37 mouse cellular contexts compared by ENCODE assay signal in the genomic region with DNA sequence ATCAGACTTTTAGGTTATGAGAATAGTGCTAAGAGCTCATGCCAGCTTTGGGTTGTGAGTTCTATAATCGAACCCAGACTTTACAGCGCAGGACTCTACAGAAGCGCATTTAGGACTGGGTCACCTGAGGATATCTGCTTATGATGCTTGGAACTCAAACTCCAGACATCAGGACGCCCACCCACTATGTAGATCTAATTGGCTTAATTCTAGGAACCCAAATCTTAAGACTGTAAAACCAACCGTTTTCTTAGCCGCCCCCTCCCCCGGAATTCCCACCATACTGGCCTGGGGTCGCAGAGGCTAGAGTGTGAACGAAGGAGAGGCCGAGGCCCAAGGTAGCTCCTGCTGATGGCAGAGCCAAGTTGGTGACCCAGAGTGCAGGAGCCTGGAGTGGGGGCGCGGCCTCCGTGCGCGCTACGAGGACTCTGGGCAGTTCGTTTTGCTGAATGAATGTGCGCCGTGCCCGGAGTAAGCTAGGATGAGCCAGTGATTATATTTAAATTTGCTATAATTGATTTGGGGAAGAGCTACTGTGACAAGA. TPM values are rescaled to one million over a fixed set of nuclear protein-coding genes. Genes with fewer than 3 reads are reported as not detected.
DNase-seq lines count a peak whose midpoint lies in the region; ATAC-seq lines count a peak whose summit lies in the region.
"Had no signal": no experiment of that assay in that cellular context is flagged by ENCODE, and none has a peak within 500 bp of the region (broad histone marks: within the 10 kb centered on the region; RNA-seq: fewer than 3 reads in every experiment).

No protein-coding gene starts in this region.

- H3K4me1 ChIP-seq in heart, embryonic 10.5 days: peaks cover 21% of the 10 kb centered on the region
- H3K4me1 ChIP-seq in neural tube, embryonic 15.5 days: peaks cover 8% of the 10 kb centered on the region
- peaks cover 12% of the 10 kb centered on the region for H3K4me1 ChIP-seq in kidney, embryonic 15.5 days

- no peaks in the 10 kb centered on the region for H3K36me3 ChIP-seq in heart, embryonic 10.5 days
- no peaks in the 10 kb centered on the region for H3K36me3 ChIP-seq in neural tube, embryonic 15.5 days
- no peaks in the 10 kb centered on the region for H3K36me3 ChIP-seq in kidney, embryonic 15.5 days
- H3K36me3 ChIP-seq: embryonic facial prominence, embryonic 12.5 days; heart, embryonic 12.5 days; liver, embryonic 12.5 days; neural tube, embryonic 12.5 days had no signal

- WGBS in heart, embryonic 10.5 days: 4% methylated on average over 20 of the region's 20 CpGs
- 4% methylated on average over 20 of the region's 20 CpGs for WGBS in neural tube, embryonic 15.5 days
- WGBS in kidney, embryonic 15.5 days: 1% methylated on average over 20 of the region's 20 CpGs

- ATAC-seq in neural tube, embryonic 15.5 days (ENCODE audit: low FRiP score): no peak
- ATAC-seq in kidney, embryonic 15.5 days (replicated peaks; ENCODE audit: low FRiP score): no peak
- ATAC-seq: CD4-positive, CD25-positive, alpha-beta regulatory T cell, adult 4 months; inflammation-experienced regulatory T-cells, adult 6 months; liver, embryonic 12.5 days; liver, postnatal 0 days; midbrain, embryonic 16.5 days had no signal

- peaks cover 100% of the 10 kb centered on the region for H3K27me3 ChIP-seq in heart, embryonic 10.5 days (ENCODE audit: insufficient read depth, poor library complexity, severe bottlenecking)
- H3K27me3 ChIP-seq in neural tube, embryonic 15.5 days (replicated peaks): peaks cover 93% of the 10 kb centered on the region
- H3K27me3 ChIP-seq in kidney, embryonic 15.5 days: peaks cover 99% of the 10 kb centered on the region

- no peak overlapping the region for H3K9ac ChIP-seq in neural tube, embryonic 15.5 days (replicated peaks)
- no peak overlapping the region for H3K9ac ChIP-seq in kidney, embryonic 15.5 days
- H3K9ac ChIP-seq: embryonic facial prominence, embryonic 12.5 days; heart, embryonic 12.5 days; hindbrain, embryonic 14.5 days; liver, embryonic 12.5 days; liver, postnatal 0 days; neural tube, embryonic 12.5 days had no signal

- H3K27ac ChIP-seq in heart, embryonic 10.5 days: no peak overlapping the region
- H3K27ac ChIP-seq in neural tube, embryonic 15.5 days (replicated peaks): no peak overlapping the region
- no peak overlapping the region for H3K27ac ChIP-seq in kidney, embryonic 15.5 days
- H3K27ac ChIP-seq: embryonic facial prominence, embryonic 12.5 days; hindbrain, embryonic 14.5 days; layer of hippocampus, adult 2 months; left cerebral cortex, adult 2 months; liver, embryonic 12.5 days; neural tube, embryonic 12.5 days had no signal

- no peak overlapping the region for H3K4me2 ChIP-seq in neural tube, embryonic 15.5 days
- no peak overlapping the region for H3K4me2 ChIP-seq in kidney, embryonic 15.5 days
- H3K4me2 ChIP-seq: embryonic facial prominence, embryonic 12.5 days; heart, embryonic 12.5 days; hindbrain, embryonic 14.5 days; liver, embryonic 12.5 days; neural tube, embryonic 12.5 days had no signal

- H3K4me3 ChIP-seq in heart, embryonic 10.5 days: no peak overlapping the region
- no peak overlapping the region for H3K4me3 ChIP-seq in neural tube, embryonic 15.5 days (replicated peaks)
- no peak overlapping the region for H3K4me3 ChIP-seq in kidney, embryonic 15.5 days (replicated peaks)
- H3K4me3 ChIP-seq: embryonic facial prominence, embryonic 12.5 days; heart, embryonic 12.5 days; layer of hippocampus, adult 2 months; left cerebral cortex, adult 2 months; liver, embryonic 12.5 days; megakaryocyte, embryonic 14.5 days; neural tube, embryonic 12.5 days had no signal

- H3K9me3 ChIP-seq in heart, embryonic 10.5 days: no peaks in the 10 kb centered on the region
- no peaks in the 10 kb centered on the region for H3K9me3 ChIP-seq in neural tube, embryonic 15.5 days (replicated peaks)
- no peaks in the 10 kb centered on the region for H3K9me3 ChIP-seq in kidney, embryonic 15.5 days (replicated peaks)
- H3K9me3 ChIP-seq: embryonic facial prominence, embryonic 12.5 days; heart, embryonic 12.5 days; liver, embryonic 12.5 days; megakaryocyte, embryonic 14.5 days; neural tube, embryonic 12.5 days had no signal

- DNase-seq in heart, adult 11 months: peak; percentile 72
- no peak for DNase-seq in heart, embryonic 10.5 days (ENCODE audit: low spot score)
- peak; percentile 42 for DNase-seq in neural tube, embryonic 10.5 days (ENCODE audit: extremely low spot score, low spot score)
- peak; percentile 25 for DNase-seq in embryo, embryonic 9.5 days (ENCODE audit: extremely low spot score)
- no peak for DNase-seq in gastrocnemius, postnatal 10 days
- DNase-seq: adrenal gland, postnatal 10 days; cerebellum, adult 9-10 months; cerebellum, postnatal 36 days; gastrocnemius, postnatal 25 days; heart, adult 18-20 months; heart, postnatal 4 days; kidney, adult 11 months; kidney, postnatal 25 days; liver, postnatal 0 days; lung, postnatal 4 days; right cerebral cortex, postnatal 4 days; thymus, adult 2 months; thymus, postnatal 4 days had no signal

RNA-seq across cellular contexts. Expression of a gene that starts 7.3 kb away (rescaled TPM):
- 0.06 TPM in 1 of 2 replicates, not detected in the other for polyA plus RNA-seq in heart, embryonic 10.5 days (2016; fragmentation: Nextera tagmentation; extraction: Ambion mirVana)
- 0.95 and 1.3 TPM in 2 replicates for polyA plus RNA-seq in neural tube, embryonic 15.5 days (2015; fragmentation: Nextera tagmentation; extraction: Ambion mirVana)
- not detected for total RNA-seq in gastrocnemius, postnatal 10 days (2021)
- polyA plus RNA-seq in kidney, embryonic 15.5 days (2015; fragmentation: Nextera tagmentation; extraction: Ambion mirVana): not detected in 2 replicates
- total RNA-seq: adrenal gland, postnatal 10 days; gastrocnemius, postnatal 25 days; heart, adult 18-20 months; heart, postnatal 4 days; layer of hippocampus, adult 2 months; layer of hippocampus, postnatal 14 days; left cerebral cortex, adult 2 months; left cerebral cortex, postnatal 25 days had no signal
- polyA plus RNA-seq: CD4-positive, CD25-positive, alpha-beta regulatory T cell, adult 4 months; embryonic facial prominence, embryonic 12.5 days; heart, postnatal 0 days; inflammation-experienced regulatory T-cells, adult 6 months; kidney, embryonic 14.5 days; liver, embryonic 12.5 days; liver, postnatal 0 days; lung, embryonic 16.5 days; midbrain, embryonic 16.5 days; spleen, adult 2 months had no signal

RNA-seq across cellular contexts. Expression of a gene that starts 36.5 kb away (rescaled TPM):
- polyA plus RNA-seq in heart, embryonic 10.5 days (2016; fragmentation: Nextera tagmentation; extraction: Ambion mirVana): 25.3 and 29.5 TPM in 2 replicates
- 16.2 and 23.1 TPM in 2 replicates for polyA plus RNA-seq in neural tube, embryonic 15.5 days (2015; fragmentation: Nextera tagmentation; extraction: Ambion mirVana)
- 10 to 100 TPM; 11.8 to 13.6 TPM for total RNA-seq in gastrocnemius, postnatal 10 days (2021)
- 25.9 and 29.3 TPM in 2 replicates for polyA plus RNA-seq in kidney, embryonic 15.5 days (2015; fragmentation: Nextera tagmentation; extraction: Ambion mirVana)

Comparison
In these comparisons a context has a peak if more than half of its experiments do, and no peak if none do; other contexts are left out.
1. DNase-seq: peak in heart, adult 11 months (single experiment), neural tube, embryonic 10.5 days (single experiment) and embryo, embryonic 9.5 days (single experiment); none in heart, embryonic 10.5 days (single experiment) and gastrocnemius, postnatal 10 days (single experiment).